Mouse (Mus musculus): ENCODE results near the gene Sval2. TPM values are rescaled to one million over a fixed set of nuclear protein-coding genes. Genes with fewer than 3 reads are reported as not detected.

Sval2 gene
- polyA plus RNA-seq (2014; fragmentation: Nextera tagmentation; extraction: Ambion mirVana): not detected in 2 replicates

DNA sequence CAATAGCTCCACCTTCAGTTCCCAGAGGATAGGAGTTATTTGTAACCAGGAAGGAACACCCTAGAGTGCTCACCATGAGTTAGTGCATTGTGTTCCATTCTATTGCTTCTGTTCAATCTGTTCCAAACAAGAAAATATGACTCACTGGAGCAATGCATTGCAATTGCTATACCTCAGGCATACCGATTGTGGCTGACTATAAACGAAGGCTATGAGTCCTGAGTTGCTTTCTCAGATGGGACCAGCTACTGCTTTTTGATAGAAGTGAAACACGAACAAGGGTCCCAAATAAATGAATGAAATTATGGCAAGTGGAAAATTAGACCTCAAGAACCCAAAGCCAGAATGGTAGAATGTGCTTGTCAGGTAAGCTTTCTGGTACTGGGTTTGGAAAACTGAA is at the start of gene Sval2:
Gene Sval2, plus strand, starts transcription at position 301 of the 400 bp plus-strand sequence.
- Histone ChIP-seq H3K36me3 (ENCODE audit: control insufficient read depth, insufficient read depth, low read length) (no peaks in the 10 kb centered on the region), H3K9me3 (ENCODE audit: control insufficient read depth, low read length) (no peaks in the 10 kb centered on the region), H3K4me1 (ENCODE audit: control insufficient read depth, insufficient read depth, low read length) (no peaks in the 10 kb centered on the region), H3K4me2 (ENCODE audit: low read depth, low read length) (no peak within 1 kb of the TSS), H3K9ac (ENCODE audit: low read depth, low read length) (no peak within 1 kb of the TSS), H3K4me3 (ENCODE audit: low read depth, low read length) (no peak within 1 kb of the TSS), H3K27me3 (replicated peaks; ENCODE audit: control insufficient read depth, insufficient read depth, low read length) (no peaks in the 10 kb centered on the region), H3K27ac (replicated peaks; ENCODE audit: low read depth, low read length) (no peak within 1 kb of the TSS)
- no peak for DNase-seq (ENCODE audit: low spot score)
- ATAC-seq (ENCODE audit: low read depth): no peak
- 88% methylated on average over 3 of the region's 3 CpGs for WGBS

- H3K27ac ChIP-seq (replicated peaks; ENCODE audit: low read depth, low read length): no peak overlapping the region
- no peak overlapping the region for H3K9ac ChIP-seq (ENCODE audit: low read depth, low read length)
- H3K36me3 ChIP-seq (ENCODE audit: control insufficient read depth, insufficient read depth, low read length): no peaks in the 10 kb centered on the region
- H3K4me3 ChIP-seq (ENCODE audit: low read depth, low read length): no peak overlapping the region
- no peaks in the 10 kb centered on the region for H3K9me3 ChIP-seq (ENCODE audit: control insufficient read depth, low read length)
- no peak for ATAC-seq (ENCODE audit: low read depth)
- H3K4me1 ChIP-seq (ENCODE audit: control insufficient read depth, insufficient read depth, low read length): no peaks in the 10 kb centered on the region
- no peak overlapping the region for H3K4me2 ChIP-seq (ENCODE audit: low read depth, low read length)
- no peaks in the 10 kb centered on the region for H3K27me3 ChIP-seq (replicated peaks; ENCODE audit: control insufficient read depth, insufficient read depth, low read length)
- DNase-seq (ENCODE audit: low spot score): no peak
Observed at GRCm38 (mm10) chr6:41824086-41824485, 28.7 kb upstream of the Sval2 start.

GRCm38 (mm10) chr6:41829516-41829915 is 23.3 kb upstream of the Sval2 start:
- H3K4me3 ChIP-seq (ENCODE audit: low read depth, low read length): no peak overlapping the region

GRCm38 (mm10) chr6:41847235-41847634 is 5.6 kb upstream of the Sval2 start, which contains the start of gene Pip:
Pip (plus strand) TSS chr6:41847535.
- DNase-seq (ENCODE audit: low spot score) (no peak), ATAC-seq (ENCODE audit: low read depth) (no peak)
- no peaks in the 10 kb centered on the region for H3K27me3 ChIP-seq (replicated peaks; ENCODE audit: control insufficient read depth, insufficient read depth, low read length)
- no peaks in the 10 kb centered on the region for H3K9me3 ChIP-seq (ENCODE audit: control insufficient read depth, low read length)
- WGBS: 78% methylated on average over 2 of the region's 2 CpGs
- no peak within 1 kb of the TSS for H3K27ac ChIP-seq (replicated peaks; ENCODE audit: low read depth, low read length)
- H3K9ac ChIP-seq (ENCODE audit: low read depth, low read length): no peak within 1 kb of the TSS
- no peaks in the 10 kb centered on the region for H3K36me3 ChIP-seq (ENCODE audit: control insufficient read depth, insufficient read depth, low read length)
- no peak within 1 kb of the TSS for H3K4me2 ChIP-seq (ENCODE audit: low read depth, low read length)
- no peak within 1 kb of the TSS for H3K4me3 ChIP-seq (ENCODE audit: low read depth, low read length)
- no peaks in the 10 kb centered on the region for H3K4me1 ChIP-seq (ENCODE audit: control insufficient read depth, insufficient read depth, low read length)

More at GRCm38 (mm10) chr6:41829516-41829915, 23.3 kb upstream of the Sval2 start:
- no peaks in the 10 kb centered on the region for H3K9me3 ChIP-seq (ENCODE audit: control insufficient read depth, low read length)
- no peaks in the 10 kb centered on the region for H3K4me1 ChIP-seq (ENCODE audit: control insufficient read depth, insufficient read depth, low read length)
- WGBS: 83% methylated on average over 2 of the region's 2 CpGs
- DNase-seq (ENCODE audit: low spot score): no peak
- no peak overlapping the region for H3K27ac ChIP-seq (replicated peaks; ENCODE audit: low read depth, low read length)
- no peak overlapping the region for H3K4me2 ChIP-seq (ENCODE audit: low read depth, low read length)
- H3K9ac ChIP-seq (ENCODE audit: low read depth, low read length): no peak overlapping the region
- no peaks in the 10 kb centered on the region for H3K36me3 ChIP-seq (ENCODE audit: control insufficient read depth, insufficient read depth, low read length)
- ATAC-seq (ENCODE audit: low read depth): no peak
- no peaks in the 10 kb centered on the region for H3K27me3 ChIP-seq (replicated peaks; ENCODE audit: control insufficient read depth, insufficient read depth, low read length)

DNA sequence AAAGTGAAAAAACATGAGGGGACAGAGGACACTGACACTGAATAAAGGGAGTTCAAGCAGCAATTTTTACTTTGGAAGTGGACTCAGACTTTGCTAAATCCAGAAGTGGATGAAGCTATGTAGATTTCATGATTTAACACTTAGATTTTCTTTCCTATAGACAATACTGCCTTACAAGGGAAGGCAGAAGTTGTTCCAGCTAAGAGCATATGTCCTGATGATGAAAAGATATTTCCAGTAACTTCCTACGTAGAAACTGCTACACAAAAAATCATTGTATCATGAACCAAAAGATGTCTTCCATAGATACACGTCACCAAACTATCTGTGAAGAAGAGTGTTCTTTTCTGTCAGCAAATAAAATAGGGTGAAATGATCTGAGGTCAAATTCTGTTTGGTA is 11.2 kb downstream of the Sval2 start:
- Histone ChIP-seq H3K9ac (ENCODE audit: low read depth, low read length) (no peak overlapping the region), H3K4me3 (ENCODE audit: low read depth, low read length) (no peak overlapping the region), H3K27me3 (replicated peaks; ENCODE audit: control insufficient read depth, insufficient read depth, low read length) (no peaks in the 10 kb centered on the region), H3K9me3 (ENCODE audit: control insufficient read depth, low read length) (no peaks in the 10 kb centered on the region), H3K27ac (replicated peaks; ENCODE audit: low read depth, low read length) (no peak overlapping the region), H3K4me2 (ENCODE audit: low read depth, low read length) (no peak overlapping the region), H3K36me3 (ENCODE audit: control insufficient read depth, insufficient read depth, low read length) (no peaks in the 10 kb centered on the region), H3K4me1 (ENCODE audit: control insufficient read depth, insufficient read depth, low read length) (no peaks in the 10 kb centered on the region)
- no peak for DNase-seq (ENCODE audit: low spot score)
- ATAC-seq (ENCODE audit: low read depth): no peak
- WGBS: 77% methylated on average over 2 of the region's 2 CpGs

DNA sequence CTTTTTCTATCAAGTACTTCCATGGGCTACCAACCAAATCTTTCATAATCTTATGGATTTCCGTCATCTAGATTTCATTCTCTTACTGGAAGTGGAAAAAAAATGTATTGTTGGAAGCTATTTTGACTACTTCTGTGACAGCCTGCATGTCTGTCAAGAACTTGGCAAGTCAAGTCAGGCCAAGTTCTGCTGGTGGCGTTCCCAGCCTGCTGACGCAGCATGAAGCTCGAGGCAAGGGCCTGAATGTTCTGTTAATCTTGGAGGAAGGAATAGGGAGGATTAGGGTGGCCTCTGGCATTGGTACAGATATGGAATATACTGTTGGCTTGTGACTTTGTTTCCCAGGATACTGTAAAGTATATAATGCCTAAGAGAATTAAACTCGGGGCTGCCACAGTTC is 58.8 kb downstream of the Sval2 start:
- H3K27me3 ChIP-seq (replicated peaks; ENCODE audit: control insufficient read depth, insufficient read depth, low read length): no peaks in the 10 kb centered on the region
- no peaks in the 10 kb centered on the region for H3K36me3 ChIP-seq (ENCODE audit: control insufficient read depth, insufficient read depth, low read length)

More for the DNA sequence above, 58.8 kb downstream of the Sval2 start:
- Histone ChIP-seq H3K4me1 (ENCODE audit: control insufficient read depth, insufficient read depth, low read length) (no peaks in the 10 kb centered on the region), H3K9ac (ENCODE audit: low read depth, low read length) (no peak overlapping the region), H3K4me2 (ENCODE audit: low read depth, low read length) (no peak overlapping the region), H3K27ac (replicated peaks; ENCODE audit: low read depth, low read length) (no peak overlapping the region), H3K9me3 (ENCODE audit: control insufficient read depth, low read length) (no peaks in the 10 kb centered on the region), H3K4me3 (ENCODE audit: low read depth, low read length) (no peak overlapping the region)
- 84% methylated on average over 5 of the region's 5 CpGs for WGBS
- ATAC-seq (ENCODE audit: low read depth) (no peak), DNase-seq (ENCODE audit: low spot score) (no peak)

Other genes starting within 250 kb of the Sval2 start
- 13.8 and 15.4 TPM in 2 replicates for gene Ephb6, start 247.5 kb upstream of the Sval2 start, polyA plus RNA-seq (2014; fragmentation: Nextera tagmentation; extraction: Ambion mirVana)
- gene Trpv6, start 216.6 kb upstream of the Sval2 start, polyA plus RNA-seq (2014; fragmentation: Nextera tagmentation; extraction: Ambion mirVana): 0.67 and 0.69 TPM in 2 replicates
- gene Trpv5, start 172.2 kb upstream of the Sval2 start, polyA plus RNA-seq (2014; fragmentation: Nextera tagmentation; extraction: Ambion mirVana): not detected in 2 replicates
- gene Llcfc1, start 168.6 kb upstream of the Sval2 start, polyA plus RNA-seq (2014; fragmentation: Nextera tagmentation; extraction: Ambion mirVana): not detected in 2 replicates
- gene Kel, start 148.7 kb upstream of the Sval2 start, polyA plus RNA-seq (2014; fragmentation: Nextera tagmentation; extraction: Ambion mirVana): 0.85 and 2.5 TPM in 2 replicates
- 0.06 TPM in 1 of 2 replicates, not detected in the other for gene Olfr459, start 77.8 kb upstream of the Sval2 start, polyA plus RNA-seq (2014; fragmentation: Nextera tagmentation; extraction: Ambion mirVana)
- not detected in 2 replicates for gene Pip, start 5.5 kb upstream of the Sval2 start, polyA plus RNA-seq (2014; fragmentation: Nextera tagmentation; extraction: Ambion mirVana)
- gene Sval1, start 98.6 kb downstream of the Sval2 start, polyA plus RNA-seq (2014; fragmentation: Nextera tagmentation; extraction: Ambion mirVana): not detected in 2 replicates
- gene Sval3, start 115.2 kb downstream of the Sval2 start, polyA plus RNA-seq (2014; fragmentation: Nextera tagmentation; extraction: Ambion mirVana): not detected in 2 replicates
- not detected in 2 replicates for gene Sva, start 185.4 kb downstream of the Sval2 start, polyA plus RNA-seq (2014; fragmentation: Nextera tagmentation; extraction: Ambion mirVana)

Measured in embryonic facial prominence, embryonic 14.5 days (tissue).